Mouse (Mus musculus) right cerebral cortex, postnatal 25 days (tissue): ENCODE data around the gene Tmem191c.
A peak's percentile ranks its signal among the peaks of the same experiment; 100 is the strongest.

Experiments used
- DNase-seq: peaks from one replicate; pipeline ENCODE4 v3.0.0; 2022

Tmem191c gene

DNA sequence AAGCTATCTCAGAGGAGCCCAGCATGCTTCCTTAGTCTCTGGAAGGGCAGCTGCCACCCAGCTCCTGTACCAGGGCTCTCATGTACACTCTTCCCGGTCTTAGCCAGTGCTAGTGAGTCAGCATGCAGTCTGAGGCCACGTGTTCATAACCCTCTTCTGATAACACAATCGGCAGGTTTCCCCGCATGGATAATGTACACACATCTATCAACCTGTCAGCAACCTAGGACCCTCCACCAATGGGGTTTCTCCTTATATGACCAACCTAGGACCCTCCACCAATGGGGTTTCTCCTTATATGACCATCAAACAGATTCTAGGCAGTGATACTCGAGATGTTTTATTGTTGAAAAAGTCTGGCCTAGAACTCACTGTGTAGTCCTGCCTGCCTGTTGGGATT, 7.9 kb upstream of the Tmem191c start:
- no peak for DNase-seq

DNA sequence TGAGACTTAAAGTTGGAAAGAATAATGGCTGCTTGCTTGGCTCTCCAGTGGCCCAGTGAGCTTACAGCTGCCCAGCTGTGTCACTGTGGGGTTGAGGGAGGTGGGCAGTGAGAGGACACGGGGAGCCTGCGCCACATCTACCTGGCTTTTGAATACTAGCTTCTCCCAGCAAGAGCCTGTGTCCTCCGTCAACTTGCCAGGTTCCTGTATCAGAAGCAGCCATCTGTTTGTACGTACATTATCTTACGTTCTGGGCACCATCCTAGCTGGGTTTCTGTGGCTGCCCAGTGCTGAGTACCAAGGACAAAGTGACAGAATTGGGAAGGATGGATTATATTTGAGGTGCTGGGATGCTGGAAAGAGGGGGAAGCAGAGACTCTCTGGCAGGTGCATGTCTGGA, 6.0 kb upstream of the Tmem191c start:
- no peak for DNase-seq

DNA sequence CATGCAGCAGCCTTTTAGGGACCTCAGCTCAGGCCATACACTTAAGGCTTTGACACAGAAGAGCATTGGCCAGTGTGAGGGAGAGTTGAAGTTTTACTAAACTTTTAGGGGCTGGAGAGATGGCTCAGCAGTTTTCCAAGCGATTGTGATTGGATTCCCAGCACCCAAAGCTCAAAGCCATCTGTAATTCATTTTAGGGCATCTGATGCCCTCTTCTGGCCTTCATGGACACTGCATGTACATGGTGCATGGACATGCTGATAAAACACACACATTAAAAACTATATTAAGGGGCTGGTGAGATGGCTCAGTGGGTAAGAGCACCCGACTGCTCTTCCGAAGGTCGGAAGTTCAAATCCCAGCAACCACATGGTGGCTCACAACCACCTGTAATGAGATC, 4.8 kb upstream of the Tmem191c start:
- no peak for DNase-seq

DNA sequence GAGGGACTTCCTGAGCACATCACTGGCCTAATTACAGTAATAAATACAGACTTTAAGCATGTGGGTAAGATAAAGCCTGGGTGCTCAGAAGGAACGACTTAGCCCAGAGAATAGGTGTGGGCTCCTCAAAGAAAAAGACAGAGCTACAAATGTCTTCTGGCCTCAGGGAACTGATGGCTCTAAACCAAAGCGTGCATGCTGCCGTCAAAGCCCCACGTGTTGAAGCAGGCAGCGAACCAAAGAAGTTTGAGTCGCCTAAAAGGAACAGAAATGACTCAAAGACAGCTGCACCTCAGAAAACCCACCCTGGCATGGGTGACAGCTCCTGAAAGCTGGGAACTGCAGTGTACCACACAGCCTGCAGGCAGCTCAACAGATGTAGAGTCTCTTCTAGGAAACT, 4.0 kb upstream of the Tmem191c start:
- no peak for DNase-seq

DNA sequence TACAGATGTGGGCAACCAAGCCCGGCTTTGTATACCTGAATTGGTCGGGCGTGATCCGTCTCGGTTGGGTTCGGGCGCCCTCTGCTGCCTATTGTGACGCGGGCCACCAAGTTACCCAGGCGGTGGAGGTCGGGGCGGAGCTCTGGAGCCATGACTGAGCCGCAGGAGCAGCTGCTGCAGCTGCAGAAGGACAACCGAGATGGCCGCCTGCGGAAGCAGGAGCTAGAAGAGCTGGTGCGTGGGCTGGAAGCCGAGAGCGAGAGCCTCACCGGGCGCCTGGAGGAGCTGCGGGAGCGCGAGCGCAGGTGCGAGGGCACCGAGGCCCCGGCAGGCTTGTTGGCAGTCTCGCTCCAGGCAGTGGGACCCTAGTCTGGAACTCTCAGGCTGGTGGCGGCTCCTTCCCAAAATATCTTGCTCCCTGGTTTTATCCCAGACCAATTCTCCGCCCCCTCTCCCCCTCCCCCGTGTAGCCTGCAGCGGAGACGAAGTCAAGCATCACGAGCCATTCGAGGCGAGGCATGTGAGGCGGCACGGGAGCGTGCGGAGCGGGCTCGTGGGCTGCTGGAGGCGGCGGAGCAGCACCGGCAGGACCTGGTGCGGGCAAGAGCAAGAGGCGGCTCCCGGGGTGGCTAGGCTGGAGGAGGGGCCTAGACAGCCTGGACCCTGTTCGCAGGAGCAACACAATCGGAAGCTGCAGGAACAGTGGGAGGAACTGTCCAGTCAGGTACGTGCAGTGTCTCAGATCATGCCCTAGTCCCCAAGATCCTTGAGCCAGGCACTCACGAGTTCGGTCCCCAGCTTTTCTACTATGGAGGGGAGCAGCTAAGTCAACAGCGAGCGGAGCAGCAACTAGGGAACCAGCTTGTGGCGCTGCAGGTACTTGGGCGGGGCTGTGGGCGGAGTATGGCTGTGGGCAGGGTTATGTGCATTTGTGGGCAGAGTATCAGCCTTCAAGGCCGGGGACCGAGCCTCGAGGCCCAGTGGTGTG, 581 bp downstream of the Tmem191c start:
- peak; percentile 89 for DNase-seq

DNA sequence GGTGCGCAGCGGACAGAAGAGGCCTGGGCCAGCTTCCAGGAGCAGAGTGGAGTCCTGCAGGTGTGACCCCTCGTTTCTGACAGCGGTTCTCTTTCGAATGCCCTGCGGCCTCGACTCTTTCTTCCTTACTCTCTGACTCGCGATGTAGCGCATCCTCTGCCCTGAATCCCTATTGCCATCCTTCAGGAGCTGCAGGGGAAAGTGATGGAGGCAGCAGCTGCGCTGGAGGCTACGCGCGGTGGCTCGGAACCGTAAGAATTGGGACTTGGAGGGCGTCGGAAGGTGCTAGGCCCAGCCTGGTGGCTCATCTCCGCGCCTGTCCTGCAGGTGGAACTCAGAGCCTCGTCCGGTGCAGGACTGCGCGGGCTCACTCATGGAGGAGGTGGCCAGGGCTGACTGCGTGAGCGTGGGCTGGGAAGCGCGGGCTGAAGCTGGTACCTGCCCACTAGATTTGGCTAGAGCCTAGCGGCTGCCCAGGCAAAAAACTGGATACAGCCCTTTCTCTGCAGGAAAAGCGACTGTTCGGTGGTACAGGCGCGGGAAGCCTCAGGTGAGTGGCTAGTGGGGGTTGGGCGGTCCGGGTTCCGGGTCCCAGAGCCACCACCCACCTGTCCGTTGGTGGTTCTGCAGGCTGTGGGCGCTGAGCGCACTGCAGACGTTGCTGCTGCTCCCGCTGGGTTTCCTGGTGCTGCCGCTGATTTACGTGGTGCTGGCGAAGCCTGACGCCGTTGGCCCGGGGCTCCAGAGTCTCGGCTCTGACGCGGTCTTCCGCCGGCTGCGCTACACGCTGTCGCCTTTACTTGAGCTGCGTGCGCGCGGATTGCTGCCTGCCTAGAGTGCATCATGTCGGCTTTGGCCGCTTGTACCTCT, 1.7 kb downstream of the Tmem191c start:
- DNase-seq = peak; percentile 81

DNA sequence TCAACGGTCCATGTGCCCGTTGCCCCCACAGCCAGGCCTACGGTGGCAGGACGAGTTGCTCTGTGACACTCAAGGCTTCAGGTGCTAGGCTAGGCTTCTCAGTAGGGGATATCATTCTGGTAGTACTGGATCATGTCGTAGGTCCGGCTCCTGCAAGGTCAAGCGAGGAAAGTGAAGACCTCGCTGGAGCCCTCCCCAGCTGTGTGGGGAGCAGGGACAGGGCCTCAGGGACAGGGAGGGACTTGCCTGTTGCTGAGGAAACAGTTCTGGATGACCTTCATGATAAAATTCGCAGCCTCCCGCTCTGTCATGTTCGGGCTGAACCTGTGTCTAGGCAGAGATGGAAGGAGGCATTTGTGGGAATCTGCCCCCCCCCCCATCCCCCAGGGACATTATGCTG, 4.6 kb downstream of the Tmem191c start:
- no peak for DNase-seq

DNA sequence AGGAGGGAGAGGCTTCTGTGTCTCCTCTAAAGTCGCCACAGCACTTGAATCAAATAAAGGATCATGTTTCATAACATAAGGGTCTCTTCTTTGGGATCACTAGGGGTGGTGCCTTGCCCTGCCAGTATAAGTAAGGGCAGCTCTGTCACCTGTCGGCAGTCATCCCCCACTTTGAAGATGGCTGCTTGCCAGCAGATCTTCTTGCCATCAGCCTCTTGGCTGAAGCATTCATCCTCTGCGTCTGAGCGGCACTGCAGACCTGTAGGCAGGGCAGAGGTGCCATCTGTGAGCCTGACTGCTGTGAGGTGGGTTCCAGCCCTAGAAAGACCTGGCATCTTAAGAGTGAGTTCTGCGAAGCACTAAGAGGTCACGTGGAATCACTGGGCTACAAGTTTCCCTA, 7.3 kb downstream of the Tmem191c start:
- DNase-seq = no peak

DNA sequence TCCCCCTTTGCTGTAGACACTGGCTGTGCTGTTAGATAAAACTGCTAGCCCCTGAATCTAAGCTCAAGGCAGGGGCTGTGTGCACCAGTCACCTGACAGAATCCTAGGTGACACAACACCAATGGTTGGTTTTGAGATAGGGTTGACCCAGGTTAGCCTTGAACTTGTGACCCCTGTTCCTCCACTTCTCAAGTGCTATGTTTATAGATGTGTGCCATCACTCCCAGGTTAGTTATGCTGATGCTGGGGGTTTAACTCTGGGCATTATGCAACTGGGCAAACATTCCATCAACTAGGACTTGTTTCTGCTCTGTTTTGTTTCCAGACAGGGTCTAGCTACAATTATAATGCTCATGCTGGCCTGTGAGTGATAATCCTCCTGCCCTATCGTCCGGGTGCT, 11.2 kb downstream of the Tmem191c start:
- DNase-seq = no peak

DNA sequence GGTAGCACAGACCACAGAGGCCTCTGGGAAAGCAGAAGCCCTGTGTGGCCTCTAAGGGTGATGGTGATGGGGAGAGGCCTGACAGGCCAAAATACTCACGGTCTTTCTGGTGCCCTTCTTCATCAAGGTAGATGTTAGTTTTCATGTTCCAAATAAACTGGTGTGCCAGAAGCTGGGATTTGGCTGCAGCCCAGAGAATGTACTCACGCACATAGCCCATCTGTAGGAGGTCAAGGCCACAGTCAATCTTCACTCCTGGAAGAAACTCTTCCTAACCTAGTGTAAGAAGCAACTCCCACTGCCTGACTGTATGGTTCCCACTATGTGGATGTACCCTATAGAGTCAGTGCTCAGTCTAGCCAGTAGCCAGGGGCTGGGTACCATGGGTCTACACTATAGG, 15.1 kb downstream of the Tmem191c start:
- DNase-seq = no peak

DNA sequence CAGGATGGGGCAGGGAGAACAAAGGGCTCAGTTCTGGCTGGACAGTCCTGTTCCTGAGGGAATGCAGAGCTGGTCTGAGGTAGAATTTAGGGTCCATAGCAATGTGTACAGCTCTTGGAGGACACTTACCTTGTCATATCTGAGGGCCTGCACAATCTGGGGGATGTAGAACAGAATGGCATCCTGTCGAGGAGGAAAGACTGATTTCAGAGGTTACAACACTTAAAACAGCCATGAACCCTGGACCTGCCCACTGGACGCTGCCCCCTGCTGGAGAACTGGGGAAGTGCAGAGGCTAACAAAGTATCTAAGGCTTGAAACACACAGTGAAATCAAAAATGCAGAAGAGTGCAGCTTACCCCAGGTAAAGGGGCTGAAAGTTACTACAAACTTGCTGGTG, 16.9 kb downstream of the Tmem191c start:
- no peak for DNase-seq

DNA sequence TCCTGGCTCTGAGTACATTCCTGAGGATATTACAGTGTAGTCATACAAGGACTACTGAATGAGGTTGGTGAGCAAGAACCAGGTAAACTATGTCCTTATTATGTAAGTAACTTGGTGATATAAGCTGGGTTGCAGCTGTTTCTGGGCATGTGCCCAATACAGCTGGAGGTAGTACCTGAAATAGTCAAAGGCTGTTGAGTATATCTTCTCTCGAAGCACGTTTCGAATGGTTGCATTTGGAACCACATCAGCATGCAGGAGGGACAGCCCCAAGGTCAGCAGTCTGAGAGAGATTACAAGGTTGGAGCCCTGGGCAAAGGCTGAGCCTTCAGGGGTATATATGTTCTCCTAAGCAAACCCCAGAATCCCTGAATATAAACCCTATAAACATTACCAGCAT, 24.9 kb downstream of the Tmem191c start:
- no peak for DNase-seq

DNA sequence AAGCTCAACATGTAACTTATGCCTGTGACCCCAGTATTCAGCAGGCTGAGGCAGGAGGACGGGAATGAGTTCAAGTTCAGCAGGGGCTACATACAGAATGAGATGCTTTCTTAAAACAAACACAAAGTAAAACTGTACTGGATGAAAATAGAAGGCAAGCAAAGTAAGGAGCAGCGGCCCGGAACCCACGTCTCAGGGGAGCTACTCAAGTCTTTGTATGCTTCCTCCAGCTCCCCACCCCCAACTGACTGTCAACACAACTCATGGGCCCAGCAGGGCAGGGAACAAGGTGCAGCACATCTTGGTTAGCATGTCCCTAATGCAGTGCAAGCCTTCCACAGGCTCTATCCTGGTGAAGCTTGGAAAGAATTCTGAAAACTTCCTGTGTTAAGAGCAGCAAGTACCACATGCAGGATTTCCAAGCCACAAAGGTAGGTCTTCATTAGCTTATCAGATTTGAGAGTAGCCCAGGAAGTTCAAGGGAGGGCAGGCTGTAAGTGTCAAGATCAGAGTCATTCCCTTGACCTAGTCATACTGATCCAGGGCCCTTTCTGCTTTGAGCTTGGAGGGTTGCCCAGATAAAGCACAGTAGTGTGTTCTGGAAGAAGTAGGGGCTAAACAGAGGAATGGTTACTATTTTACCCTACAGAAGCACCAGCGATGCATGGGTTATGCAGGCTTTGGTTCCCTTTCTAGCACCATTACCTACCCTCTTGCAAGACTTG, 27.8 kb downstream of the Tmem191c start:
- no peak for DNase-seq

DNA sequence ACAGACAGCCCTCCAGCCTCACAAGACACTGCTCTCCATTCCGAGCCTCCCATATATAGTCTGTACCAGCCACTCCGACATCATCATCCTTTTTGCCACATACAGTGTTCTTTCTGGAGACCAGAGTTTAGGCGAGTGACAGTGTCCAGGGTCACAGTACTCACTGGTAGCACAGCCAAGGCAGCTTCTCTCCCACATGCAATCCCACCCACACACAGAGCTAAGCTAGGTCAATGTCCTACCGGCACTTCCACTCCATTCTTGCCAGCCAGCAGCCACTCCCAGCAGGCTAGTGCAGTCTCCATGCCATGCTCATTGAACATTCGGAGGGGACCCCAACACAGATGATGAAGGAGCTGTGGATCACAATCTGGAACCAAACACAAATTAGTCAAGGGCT, 31.6 kb downstream of the Tmem191c start:
- DNase-seq = no peak

DNA sequence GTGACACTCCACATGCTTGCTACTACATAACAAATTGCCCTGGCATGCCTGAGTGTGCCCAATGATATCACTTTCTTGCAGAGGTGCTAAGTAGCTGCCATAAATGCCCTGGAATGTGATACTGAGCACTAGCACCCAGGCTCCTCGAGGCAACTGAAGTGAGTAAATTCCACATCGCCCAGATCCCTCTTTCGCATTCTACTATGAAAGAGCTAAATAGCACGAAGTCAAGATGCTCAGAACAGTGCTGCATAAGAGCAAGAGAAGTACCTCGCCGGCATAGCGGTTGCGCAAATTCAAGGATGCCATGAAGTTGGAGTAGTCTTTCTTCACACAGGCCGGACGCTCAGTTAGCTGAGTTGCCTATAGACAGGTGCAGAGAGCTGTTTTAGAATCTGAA, 33.2 kb downstream of the Tmem191c start:
- DNase-seq = no peak

DNA sequence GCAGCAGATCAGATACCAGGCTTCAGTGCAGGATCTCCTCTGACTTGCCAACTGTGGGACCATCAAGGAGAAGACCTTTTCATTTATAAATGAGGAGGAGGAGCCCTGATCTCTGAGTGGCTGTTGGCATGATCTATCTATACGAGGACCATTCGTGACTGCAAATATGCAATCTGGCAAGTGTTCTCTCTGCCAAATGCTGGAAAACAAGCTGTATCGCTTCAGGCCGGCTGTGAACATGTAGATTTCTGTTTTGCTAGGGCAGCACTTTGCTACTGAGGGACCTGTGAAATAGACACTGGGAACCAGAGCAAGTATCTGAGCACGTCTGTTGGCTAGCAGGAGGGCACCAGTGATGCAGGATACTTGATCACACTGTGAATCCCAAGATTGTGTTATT, 36.7 kb downstream of the Tmem191c start:
- no peak for DNase-seq

DNA sequence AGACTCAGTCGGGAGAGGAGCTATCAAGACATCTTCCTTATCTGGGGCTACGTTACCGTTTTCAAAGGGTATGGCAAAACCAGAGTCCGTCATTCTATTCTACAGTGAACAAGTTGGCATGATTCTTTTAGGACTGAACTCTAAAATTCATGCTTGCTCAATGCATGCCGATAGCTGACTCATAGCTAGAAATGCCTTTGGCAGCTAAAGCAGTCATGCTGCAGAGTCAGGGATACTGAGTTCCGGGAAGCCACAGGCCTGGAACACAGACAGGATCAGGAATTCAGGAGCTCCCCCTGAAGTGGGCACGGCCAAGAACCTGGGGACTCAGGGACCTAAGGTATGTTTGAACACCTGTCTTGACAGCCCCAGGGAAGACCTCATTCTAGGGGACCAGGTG, 40.7 kb downstream of the Tmem191c start:
- DNase-seq = no peak

DNA sequence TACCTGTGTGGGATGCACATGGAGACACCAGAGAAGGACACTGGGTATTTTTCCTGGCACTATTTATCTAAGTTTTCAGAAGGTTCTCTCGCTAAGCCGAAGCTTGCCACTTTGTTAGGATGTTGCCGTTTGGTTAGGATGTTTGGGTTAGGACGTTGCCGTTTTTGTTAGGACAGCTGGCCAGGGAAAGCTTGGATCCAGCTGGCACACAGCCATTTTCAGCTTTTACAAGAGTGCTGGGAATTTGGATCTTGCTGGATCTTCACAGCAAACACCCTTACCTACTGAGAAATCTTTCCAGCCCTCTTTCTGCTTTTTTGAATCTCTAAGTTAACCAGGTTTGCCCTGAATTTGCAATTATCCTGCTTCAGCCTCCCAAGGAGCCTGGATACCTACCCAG, 45.6 kb downstream of the Tmem191c start:
- no peak for DNase-seq

DNA sequence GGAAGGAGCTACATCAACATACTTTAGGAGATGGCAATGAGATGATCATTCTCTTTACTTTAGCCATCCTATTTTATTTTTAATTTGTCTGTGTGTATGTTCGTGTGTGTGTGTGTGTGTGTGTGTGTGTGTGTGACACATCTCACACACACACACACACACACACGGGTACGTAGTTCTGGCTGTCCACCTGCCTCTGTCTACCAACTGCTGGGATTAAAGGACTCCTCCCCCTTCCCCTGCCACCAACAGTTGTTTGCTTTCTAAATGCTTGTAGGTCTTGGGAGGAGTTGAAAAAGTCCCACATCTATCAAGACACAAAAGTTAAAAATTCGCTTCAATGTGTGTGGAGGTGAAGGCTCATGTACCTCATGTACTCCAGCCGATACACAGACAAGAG, 48.9 kb downstream of the Tmem191c start:
- DNase-seq = no peak

DNA sequence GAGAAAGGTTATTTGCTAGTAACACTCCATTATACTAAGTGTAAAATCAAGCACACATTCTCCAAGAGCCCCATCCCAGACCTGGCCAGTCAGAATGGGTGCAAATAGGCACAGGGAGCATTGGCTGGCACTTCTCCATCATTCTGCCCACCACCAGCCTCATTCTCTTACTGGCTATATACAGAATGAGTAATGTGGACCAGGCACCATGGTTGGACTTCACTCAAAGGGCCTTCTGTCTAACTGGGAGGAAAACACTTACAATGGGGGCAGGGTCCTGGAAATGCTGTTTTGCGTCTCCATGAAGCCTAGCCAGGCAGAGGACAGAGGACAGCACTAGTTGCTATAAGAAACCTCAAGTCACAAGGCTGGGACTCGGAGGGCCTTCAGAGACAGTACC, 50.2 kb downstream of the Tmem191c start:
- no peak for DNase-seq

DNA sequence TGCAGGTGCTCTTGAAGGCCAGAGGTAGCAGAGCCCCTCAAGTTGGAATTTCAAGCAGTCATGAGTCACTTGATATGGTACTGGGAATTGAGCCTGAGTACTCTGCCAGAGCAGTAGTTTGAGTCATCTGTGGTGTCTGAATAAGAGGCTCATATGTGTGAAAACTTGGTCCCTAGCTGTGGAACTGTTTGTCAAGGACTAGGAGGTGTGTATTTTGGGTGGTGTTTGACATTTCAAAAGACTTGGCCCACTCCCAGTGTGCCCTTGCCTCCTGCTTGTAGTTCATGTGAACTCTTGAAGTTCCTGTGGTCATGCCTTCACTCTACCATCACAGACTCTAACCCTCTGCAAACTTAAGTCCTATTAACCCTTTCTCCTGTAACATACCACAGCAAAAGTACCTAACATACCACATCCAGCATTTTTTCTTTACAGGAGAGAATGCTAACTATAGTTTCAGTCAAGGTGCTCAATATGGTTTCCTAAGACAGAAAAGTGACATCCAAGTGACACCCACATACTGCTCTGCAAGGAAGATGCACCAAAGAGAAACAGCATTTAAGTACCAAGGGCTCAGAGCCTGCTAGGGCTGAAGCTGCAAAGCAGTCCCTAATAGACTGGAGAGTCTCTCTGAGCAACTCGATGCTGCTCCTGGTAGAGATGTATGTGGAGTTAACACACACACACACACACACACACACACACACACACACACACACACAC, 54.1 kb downstream of the Tmem191c start:
- peak; percentile 32 for DNase-seq

DNA sequence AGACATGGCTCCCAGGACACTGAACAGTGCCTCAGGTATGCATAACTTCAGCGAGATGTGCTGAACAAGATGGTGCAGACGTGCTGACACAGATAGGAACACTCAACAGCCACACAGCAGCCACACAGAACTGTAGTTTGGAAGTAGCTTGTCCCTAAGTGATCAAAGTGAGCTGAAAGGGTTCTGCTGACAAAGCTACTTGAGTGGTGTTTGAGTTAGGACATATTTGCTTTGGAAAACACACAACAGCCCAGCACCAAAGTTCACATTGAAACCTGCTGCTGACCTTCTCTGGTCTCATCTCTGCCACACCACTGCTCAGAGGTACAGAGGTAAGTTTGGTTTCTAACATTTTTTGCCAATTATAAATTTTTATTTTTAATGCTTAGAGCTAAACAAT, 55.2 kb downstream of the Tmem191c start, which contains the start of gene Serpind1:
Gene Serpind1, plus strand, starts transcription at position 256 of the 400 bp plus-strand sequence.
- no peak for DNase-seq
